Mouse (Mus musculus) liver, adult 2 months (tissue): ENCODE measurements around the gene Gm21915.

ENCODE experiments used
- CTCF ChIP-seq: fragments of 200-500 bp; IDR thresholded peaks from 2 replicates; pipeline ENCODE4 v1.5.1; 2011; ENCODE audit warnings: low read depth, low read length, control low read depth
- POLR2A ChIP-seq: fragments of 200-500 bp; IDR thresholded peaks from 2 replicates; pipeline ENCODE4 v1.6.1; 2011; ENCODE audit warnings: low read length, control low read depth; ENCODE audit not compliant: insufficient read depth; ENCODE audit errors: extremely low read depth

- TF ChIP-seq CTCF = no peak
- no peak for TF ChIP-seq POLR2A
These were observed 45.1 kb upstream of the Gm21915 start for GRCm38 (mm10) chr9:40625341-40625740.
